Mouse (Mus musculus) lung, postnatal 0 days (tissue): ENCODE measurements around the gene Sde2.

ENCODE experiments used
- CTCF ChIP-seq: IDR thresholded peaks from 2 replicates; pipeline ENCODE4 v1.5.1; 2016; ENCODE audit warnings: antibody characterized with exemption, mild to moderate bottlenecking
- EP300 ChIP-seq: IDR thresholded peaks from 2 replicates; pipeline ENCODE4 v1.6.1; 2016; ENCODE audit warnings: antibody characterized with exemption, mild to moderate bottlenecking, control low read depth

GRCm38 (mm10) chr1:180903666-180904038 lies 52.7 kb downstream of the Sde2 start:
- TF ChIP-seq CTCF (no peak), EP300 (no peak)
